ENCODE assay signal across 8 mouse cellular contexts in the genomic region with DNA sequence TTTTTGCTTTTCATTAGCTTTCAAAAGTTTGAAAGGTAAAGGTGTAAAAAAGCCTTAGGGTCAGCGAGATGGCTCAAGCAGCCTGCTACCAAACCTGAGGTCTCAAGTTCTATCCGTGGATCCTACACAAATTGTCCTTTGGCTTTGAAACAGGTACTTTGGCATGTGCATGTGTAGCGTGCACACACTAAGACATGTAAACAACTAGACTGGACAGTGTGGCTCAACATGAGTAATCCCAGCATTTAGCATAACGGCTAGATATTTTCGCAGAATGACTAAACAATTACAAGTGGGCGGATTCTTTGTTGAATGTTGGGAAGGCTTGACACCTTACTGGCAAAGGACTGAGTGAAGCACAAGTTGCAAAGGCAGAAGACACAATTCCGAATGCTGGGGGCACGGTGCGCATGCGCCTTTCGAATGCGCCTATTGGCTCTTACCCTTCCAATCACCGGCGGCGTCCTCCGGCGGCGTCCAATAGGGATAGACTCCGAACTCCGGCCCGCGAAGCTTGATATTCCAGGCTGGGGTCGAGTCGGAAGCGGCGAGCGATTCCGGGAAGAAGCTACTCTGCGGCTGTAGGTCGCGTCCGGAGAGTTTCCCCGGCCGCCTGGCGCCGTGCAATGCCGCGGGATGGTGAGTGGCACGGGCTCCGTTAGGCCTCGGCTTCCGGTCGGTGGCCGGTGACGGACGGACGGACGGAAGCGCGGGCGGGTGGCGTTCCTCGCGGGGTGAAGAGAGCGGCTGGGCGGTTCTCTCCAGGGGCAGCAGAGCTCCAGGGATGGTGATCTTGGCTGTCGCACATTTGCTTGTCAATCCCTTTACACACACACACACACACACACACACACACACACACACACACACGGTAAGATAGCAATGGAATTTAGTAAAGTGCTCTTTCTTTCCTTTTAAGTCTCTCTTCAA. TPM values are rescaled to one million over a fixed set of nuclear protein-coding genes. Genes with fewer than 3 reads are reported as not detected.
DNase-seq lines count a peak whose midpoint lies in the region; ATAC-seq lines count a peak whose summit lies in the region.

A gene (plus strand): TSS at position 486 of the 930 bp plus-strand sequence.

- ATAC-seq in megakaryocyte progenitor cell, adult 5-6 weeks (replicated peaks; ENCODE audit: poor library complexity), result peak; percentile 79

- DNase-seq in adipocyte (ENCODE audit: low spot score), result peak; percentile 95
- peak; percentile 99 for DNase-seq in embryo, embryonic 10 days (ENCODE audit: low spot score)
- DNase-seq in gastrocnemius, postnatal 10 days, result peak; percentile 93
- DNase-seq in induced T-regulatory cell, adult 2 months (ENCODE audit: low read depth), result peak; percentile 98
- peak; percentile 68 to 94 for DNase-seq in left cerebral cortex, adult 9 months (ENCODE audit: low spot score in 2 of 2)
- peak; percentile 95 for DNase-seq in right cerebral cortex, postnatal 14 days
- DNase-seq in urinary bladder, postnatal 36 days (ENCODE audit: low spot score in 2 of 2), result peak; percentile 83 to 92

RNA-seq across cellular contexts. Expression of the gene that starts here (rescaled TPM):
- 1 to 10 TPM; 1.2 to 1.5 TPM for total RNA-seq in gastrocnemius, postnatal 10 days (2021)
- 69.6 and 74.0 TPM in 2 replicates for total RNA-seq in megakaryocyte progenitor cell, adult 5-6 weeks (2015)
- 11.6 and 17.1 TPM in 2 replicates for total RNA-seq in megakaryocyte progenitor cell, adult 5-6 weeks (2017)

Comparison
In these comparisons a context has a peak if more than half of its experiments do, and no peak if none do; other contexts are left out.
1. Peak in every context shown above with its lines: DNase-seq and ATAC-seq.
2. RNA of the gene that starts here (total RNA-seq): 11.6 to 74.0 TPM in megakaryocyte progenitor cell, adult 5-6 weeks; 1.2 to 1.5 TPM in gastrocnemius, postnatal 10 days; every median in the first group is over 4 times any median in the second.